Mouse (Mus musculus) urinary bladder, adult 2 months (tissue): ENCODE data around the gene Vwc2. TPM values are rescaled to one million over a fixed set of nuclear protein-coding genes. Genes with fewer than 3 reads are reported as not detected.

Experiments used
- DNase-seq: peaks from one replicate; pipeline ENCODE4 v3.0.0; 2022; ENCODE audit warnings: low spot score
- polyA plus RNA-seq: library from polyadenylated mRNA; depleted of rRNA; stranded (reverse); fragments of >200 nt; gene quantifications from 2 replicates; pipeline ENCODE4 v1.2.3, GENCODE M21; 2012; rRNA removed

Vwc2 gene
- polyA plus RNA-seq: 4.4 and 4.6 TPM in 2 replicates

GRCm38 (mm10) chr11:11113576-11114233 is at the start of gene Vwc2:
Gene Vwc2 (plus strand): TSS chr11:11114223.
- no peak for DNase-seq

DNA sequence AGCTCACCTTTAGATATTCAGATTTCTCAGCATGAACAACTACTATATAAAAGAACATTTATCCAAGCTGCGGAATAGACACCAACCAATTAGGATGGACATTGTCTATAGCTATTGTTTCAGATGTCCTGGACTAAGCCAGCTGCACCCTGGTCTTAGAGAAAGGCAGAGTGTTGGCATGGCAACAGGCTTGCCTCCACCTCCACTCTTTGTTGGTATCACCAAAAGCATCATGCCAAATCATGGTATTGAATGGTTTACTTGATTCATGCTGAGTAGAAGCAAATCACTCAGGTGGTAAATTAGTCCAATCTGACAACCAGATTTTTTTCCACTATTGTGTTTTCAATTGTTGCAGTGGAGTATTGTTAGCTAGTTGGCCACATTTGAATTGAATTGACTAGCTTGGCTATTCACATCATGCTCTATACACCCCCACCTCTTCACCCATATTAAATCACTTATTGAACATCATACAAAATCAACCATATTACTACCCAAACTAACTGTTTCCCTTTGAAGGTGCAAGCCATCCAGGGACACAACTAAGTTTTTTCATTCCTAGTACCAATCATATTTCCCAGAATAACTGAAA is 25.8 kb upstream of the Vwc2 start:
- DNase-seq: no peak

DNA sequence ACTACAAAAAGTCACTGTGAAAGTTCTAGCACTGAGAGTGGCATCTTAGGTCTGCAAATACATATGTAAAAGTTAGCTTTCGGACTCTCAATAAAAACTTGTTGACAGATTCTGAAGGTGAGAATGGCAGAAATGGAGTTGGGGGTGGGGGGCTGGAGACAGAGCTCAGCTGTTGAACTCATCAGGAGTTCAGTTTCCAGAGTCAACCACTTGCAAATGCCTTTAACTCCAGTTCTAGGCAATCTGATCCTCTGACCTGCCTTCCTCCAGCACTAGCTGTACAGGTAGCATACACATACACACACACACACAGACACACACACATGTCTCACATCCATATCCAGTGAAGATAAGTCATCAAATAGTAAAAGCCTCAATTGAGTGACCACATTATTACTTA is 16.4 kb upstream of the Vwc2 start:
- no peak for DNase-seq

- DNase-seq: no peak
These were observed 15.7 kb upstream of the Vwc2 start for GRCm38 (mm10) chr11:11098282-11098681.

DNA sequence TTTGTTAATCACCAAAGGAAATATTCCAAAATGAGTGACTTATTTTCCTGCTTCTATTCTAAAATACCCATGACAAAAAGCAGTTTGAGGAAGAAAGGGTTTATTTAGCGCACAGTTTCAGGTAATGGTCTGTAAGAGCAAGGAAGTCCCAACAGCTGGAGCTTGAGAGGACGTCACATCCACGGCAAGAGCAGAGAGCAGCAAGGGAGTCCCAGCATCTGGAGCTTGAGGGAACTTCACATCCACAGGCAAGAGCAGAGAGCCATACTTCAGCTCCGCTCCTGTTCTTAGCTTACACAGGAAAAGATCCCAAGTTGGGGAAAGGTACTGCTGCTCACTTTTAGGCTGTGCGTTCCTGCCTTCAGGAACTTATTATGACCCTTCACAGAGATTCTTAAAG is 15.0 kb upstream of the Vwc2 start:
- no peak for DNase-seq

- no peak for DNase-seq
These were observed 11.8 kb upstream of the Vwc2 start for GRCm38 (mm10) chr11:11102182-11102581.

DNA sequence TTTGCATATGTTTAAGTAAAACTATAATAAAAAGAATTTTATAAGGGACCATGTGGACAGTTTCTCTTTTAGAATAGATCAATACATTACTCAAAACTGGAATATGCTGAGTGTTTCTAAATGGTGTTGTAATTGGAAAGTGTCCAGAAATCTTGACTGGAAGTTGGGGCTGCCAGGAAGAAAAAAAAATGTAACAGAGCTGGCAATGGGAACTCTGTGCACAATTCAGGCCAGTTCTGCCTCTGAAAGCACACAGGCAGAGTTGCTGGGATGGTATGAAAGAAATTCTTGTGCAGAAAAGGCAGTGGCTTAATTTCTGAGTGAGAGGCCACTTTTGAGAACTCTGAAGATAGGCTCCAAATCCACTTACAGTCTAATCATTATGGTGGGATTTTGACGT is 11.4 kb upstream of the Vwc2 start:
- DNase-seq: no peak

GRCm38 (mm10) chr11:11108922-11109321 is 5.1 kb upstream of the Vwc2 start:
- no peak for DNase-seq

- no peak for DNase-seq
These were observed 409 bp downstream of the Vwc2 start for GRCm38 (mm10) chr11:11114234-11115030.

DNA sequence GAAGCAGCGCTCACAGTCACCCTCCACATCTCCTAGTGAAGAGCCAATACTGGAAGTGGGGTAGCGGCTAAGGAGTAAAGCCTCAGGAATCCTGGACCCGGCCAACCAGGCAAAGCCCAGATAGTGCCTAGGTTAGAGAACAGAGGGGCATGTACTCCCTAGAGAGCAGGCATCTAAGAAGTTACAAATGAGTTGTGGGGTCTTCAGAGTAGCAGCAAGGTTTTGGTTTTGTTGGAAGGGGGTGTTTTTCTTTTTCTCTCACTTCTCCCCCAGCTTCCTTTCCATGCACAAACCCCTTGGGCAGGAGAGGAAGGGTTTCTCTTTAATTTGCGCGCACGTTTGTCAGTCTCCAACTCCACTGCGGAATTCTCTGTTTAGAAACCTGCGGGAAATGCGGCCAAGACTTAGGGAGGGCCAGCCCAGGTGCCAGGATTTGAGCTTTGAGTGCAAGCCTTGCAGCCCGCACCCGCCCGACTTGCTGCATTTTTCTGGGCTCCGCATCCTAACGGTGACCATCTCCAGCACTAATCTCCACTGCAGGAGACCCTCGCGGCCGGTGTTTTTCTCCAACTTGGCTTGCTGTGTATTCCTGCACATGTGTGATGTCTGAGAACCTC is 1.1 kb downstream of the Vwc2 start:
- no peak for DNase-seq

DNA sequence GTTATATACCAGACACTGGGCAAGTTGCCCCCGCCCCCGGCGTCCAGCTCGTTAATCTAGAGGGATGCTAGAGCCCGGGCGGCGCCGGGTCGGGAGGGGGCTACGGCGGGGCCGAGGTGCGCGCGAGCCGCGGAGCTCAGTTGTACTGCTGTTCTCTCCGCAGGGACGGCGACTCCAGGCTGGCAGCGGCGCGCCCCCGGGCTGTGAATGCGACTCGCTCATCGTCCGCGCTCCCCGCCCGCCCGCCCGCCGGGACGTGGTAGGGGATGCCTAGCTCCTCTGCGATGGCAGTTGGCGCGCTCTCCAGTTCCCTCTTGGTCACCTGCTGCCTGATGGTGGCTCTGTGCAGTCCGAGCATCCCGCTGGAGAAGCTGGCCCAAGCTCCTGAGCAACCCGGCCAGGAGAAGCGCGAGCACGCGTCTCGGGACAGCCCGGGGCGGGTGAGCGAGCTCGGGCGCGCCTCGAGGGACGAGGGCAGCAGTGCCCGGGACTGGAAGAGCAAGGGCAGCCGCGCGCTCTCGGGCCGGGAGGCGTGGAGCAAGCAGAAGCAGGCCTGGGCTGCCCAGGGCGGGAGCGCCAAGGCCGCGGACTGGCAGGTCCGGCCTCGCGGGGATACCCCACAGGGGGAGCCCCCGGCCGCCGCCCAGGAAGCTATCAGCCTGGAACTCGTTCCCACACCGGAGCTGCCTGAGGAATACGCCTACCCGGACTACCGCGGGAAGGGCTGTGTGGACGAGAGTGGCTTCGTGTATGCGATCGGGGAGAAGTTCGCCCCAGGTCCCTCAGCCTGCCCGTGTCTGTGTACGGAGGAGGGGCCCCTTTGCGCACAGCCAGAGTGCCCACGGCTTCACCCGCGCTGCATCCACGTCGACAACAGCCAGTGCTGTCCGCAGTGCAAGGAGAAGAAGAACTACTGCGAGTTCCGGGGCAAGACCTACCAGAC is 1.9 kb downstream of the Vwc2 start:
- no peak for DNase-seq

DNA sequence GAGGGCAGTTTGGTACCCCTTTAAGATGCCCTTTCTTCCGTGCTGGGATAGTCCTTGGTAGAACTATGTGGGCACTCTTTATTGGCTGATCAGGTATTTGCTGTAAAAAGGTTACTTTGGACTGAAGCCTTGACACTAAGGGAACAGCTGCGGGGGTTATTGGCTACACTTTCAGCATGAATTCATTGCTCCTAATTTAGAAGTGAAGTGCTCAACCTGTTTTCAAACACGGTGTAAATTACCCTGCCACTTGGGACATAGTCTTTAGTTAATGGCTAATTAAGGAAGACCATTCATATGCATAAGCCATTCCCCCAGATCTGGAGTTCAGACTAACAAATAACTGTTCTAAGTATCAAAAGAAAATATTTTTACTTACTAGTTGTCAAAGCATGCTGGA is 2.7 kb downstream of the Vwc2 start:
- no peak for DNase-seq

DNA sequence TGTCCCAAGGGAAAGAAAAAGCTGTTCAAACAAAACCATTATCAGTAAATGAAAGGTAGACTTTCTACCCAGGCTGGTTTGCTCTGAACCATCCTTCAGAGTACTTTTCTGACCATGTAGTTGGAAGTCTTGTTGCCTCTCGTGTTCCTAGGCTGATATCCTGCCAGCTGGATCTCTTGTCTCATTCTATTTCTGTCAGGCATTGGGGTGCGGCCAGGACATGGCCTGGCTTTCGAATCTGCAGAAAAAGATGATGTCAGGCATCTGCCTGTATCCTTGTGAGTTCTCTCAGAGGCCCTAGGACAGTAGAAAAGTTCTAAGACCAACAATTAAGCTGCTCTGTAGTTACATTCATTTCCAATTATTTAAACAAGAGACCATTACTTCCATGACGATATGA is 8.8 kb downstream of the Vwc2 start:
- no peak for DNase-seq

DNA sequence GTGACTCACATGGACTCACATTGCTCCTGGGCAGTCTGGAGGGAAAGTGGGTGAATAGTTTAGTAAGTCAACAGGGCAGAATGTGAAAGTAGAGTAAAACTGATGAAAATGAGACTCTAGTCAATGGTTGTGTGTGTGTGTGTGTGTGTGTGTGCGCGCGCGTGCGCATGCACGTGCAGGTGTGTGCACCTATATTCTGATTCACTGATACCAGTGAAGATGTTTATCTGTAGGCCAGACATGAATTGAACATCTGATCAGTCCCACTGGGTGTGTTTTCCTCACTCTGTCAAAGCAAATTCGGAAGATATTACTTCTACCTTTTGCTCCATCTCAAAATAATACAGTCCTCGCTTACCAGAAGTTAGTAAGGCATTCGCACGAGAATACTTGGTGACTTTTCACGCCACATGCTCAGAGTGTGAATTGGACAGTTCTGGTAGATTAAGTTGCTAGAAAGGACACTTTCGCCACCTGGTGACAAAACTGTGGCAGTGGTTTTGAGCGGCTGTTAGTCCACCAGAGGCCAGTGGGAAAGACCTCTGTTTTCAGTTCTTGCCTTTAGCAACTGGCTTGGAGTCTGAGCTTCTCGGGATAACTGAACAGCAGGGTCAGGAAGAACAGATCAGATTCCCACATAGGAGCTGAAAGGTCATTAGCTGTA is 17.5 kb downstream of the Vwc2 start:
- DNase-seq: no peak

DNA sequence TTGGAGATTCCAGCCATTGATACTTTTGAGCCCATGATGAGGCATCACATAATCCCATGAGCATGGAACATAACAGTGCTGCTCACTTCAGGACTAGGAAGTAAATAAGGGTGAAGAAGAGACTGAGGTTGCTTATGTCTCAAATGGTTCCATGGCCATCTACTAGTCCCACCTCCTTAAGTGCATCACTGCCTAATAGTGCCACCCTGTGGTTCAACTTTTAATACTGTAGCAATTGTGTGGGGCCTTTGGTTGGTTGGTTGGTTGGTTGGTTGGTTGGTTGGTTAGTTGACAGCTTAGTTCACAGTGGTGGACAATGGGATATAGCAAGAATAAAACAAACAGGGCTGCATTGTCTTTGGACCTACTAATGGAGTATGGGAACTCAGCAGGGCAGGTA is 26.6 kb downstream of the Vwc2 start:
- DNase-seq: no peak

- DNase-seq: no peak
These were observed 38.7 kb downstream of the Vwc2 start for GRCm38 (mm10) chr11:11152681-11153080.

DNA sequence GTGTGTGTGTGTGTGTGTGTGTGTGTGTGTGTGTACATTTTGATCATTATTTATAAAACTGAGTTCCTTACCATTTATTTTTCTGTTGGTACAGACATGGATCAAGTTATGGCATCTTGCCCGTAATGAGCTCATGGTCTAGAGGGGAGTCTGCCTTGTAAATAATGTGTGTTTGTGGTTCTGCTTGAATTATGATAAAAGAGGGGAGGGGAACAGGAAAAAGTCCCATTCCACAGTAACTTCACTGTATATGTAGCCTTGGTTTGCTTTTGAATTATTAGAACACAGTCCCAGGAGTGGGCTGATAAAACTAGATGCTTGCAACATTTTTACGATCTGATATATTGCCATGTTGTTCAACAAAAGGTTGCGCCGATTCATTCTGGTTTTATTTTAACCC is 57.4 kb downstream of the Vwc2 start:
- DNase-seq: no peak

GRCm38 (mm10) chr11:11175259-11175658 is 61.2 kb downstream of the Vwc2 start:
- no peak for DNase-seq

DNA sequence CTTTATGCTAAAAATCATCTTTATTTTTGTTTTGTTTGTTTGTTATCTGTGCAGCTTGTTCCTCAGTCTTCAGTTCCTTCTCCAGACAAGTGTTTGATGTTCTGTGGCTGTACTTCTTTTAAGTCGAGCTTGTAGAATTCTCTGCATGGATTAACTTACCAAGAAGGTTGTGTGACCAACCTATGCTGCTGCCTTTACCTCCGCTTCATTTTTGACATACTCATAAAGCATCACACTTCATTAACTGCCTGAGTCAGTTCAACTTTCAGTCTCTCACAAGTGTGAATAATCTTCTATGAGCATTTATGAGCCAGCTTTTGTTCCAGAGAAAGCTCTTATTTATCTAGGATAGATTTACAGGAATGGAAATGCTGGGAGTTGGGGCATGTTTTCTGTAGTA is 68.7 kb downstream of the Vwc2 start:
- no peak for DNase-seq

DNA sequence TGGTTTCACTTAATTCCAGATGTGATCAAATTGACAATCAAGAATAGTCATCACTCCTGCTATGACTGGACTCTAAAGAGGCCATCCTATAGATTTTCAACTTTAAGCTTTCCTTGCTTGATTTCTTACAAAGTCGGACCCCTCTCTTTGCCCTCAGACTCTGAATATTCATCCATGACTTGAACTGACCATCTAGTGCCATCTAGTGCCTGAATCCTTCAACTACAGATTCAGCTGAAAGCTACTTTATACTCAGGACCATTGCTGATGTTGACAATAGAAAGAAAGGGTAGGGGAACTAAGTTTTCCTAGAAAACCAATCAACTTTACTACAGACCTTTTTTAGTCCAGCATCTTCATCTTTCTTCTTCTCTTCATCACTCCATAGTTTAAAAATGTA is 109.1 kb downstream of the Vwc2 start:
- DNase-seq: no peak

GRCm38 (mm10) chr11:11239346-11239745 is 125.3 kb downstream of the Vwc2 start:
- no peak for DNase-seq
